Mouse (Mus musculus) CH12.LX (cell line): Measurements from ENCODE around the gene Rgs16.

Source experiments
- BHLHE40 ChIP-seq: IDR thresholded peaks from 2 replicates; pipeline ENCODE4 v1.6.1; 2011; ENCODE audit warnings: mild to moderate bottlenecking, low read depth, low read length, improper control_type of control experiment
- CTCF ChIP-seq, 2 experiments: IDR thresholded peaks in 1 of 2; conservative IDR thresholded peaks in 1 of 2; 2 replicates each; pipeline ENCODE4 v1.5.1; 2011 to 2012; ENCODE audit warnings: low read depth in 2 of 2, low read length in 2 of 2, improper control_type of control experiment in 1 of 2, inconsistent platforms in 1 of 2, mild to moderate bottlenecking in 1 of 2, moderate library complexity in 1 of 2
- ZMIZ1 ChIP-seq: IDR thresholded peaks from 2 replicates; pipeline ENCODE4 v1.6.1; 2012; ENCODE audit warnings: low read depth, mild to moderate bottlenecking, inconsistent platforms, low read length, improper control_type of control experiment
- ZNF384 ChIP-seq: IDR thresholded peaks from 2 replicates; pipeline ENCODE4 v1.6.1; 2012; ENCODE audit warnings: low read depth, low read length, improper control_type of control experiment, inconsistent platforms

DNA sequence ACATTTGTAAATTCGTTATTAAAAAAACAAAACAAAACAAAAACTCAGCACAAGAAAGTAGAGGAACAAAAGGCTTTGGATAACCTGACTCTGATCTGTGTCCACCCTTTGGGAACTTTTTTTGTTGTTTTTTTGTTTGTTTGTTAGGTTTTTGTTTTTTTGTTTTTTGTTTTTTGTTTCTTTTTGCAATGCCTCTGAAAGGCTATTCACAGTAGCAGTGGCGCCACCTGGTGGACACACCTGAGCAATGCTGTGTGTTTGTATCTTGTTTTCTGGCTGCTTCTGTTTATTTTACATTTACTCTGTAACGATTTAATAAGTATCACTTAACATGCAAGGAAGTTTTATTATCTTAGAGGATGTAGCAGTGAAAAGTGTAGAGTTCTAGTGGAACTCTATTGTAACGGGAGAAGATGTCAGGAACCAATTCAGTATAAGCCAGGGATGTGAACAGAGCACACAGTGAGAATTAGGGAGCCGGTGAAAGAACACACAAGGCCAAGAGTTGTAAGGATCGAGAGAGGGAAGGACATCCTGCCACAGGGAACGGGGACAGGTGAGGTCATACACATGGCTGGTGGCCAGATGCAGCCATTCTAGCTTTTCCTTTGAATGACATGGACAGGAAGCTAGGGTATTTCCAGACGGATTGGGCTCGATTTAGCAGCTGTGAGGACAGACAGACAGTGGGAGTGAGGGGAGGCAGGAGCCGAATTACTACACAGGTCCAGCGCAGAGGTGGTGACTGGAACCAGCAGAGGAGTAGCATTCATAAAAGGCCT, 2.4 kb downstream of the Rgs16 start:
- TF ChIP-seq ZMIZ1: no peak
- TF ChIP-seq BHLHE40: no peak
- TF ChIP-seq CTCF (conservative IDR thresholded peaks at IDR 0.05 in 1 of 2, IDR thresholded peaks at IDR 0.05 in 1 of 2; ENCODE audit: low read depth in 2 of 2, low read length in 2 of 2): peak; percentile 83 to 94
- TF ChIP-seq ZNF384: no peak
